Mouse (Mus musculus): ENCODE measurements around the gene Disp2.
A peak's percentile ranks its signal among the peaks of the same experiment; 100 is the strongest.

DNA sequence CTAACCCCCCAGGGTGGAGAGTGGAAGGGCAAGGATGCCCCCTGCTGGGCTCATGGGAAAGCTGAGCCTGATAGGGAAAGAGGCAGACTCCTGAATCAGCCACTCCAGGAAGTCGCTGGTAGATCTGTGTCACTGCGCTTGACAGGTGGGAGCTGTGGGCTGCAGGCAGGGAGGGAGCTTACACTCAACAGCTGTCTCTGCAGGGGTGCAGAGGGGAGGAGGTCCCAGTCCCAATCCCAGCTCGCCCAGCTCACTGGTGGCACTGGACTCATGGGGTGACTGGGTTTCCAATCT is 49.0 kb upstream of the Disp2 start:
- no peak for TF ChIP-seq POLR2A (IDR thresholded peaks at IDR 0.05; ENCODE audit: borderline replicate concordance, insufficient read depth, low read length)
- TF ChIP-seq CTCF (IDR thresholded peaks at IDR 0.05; ENCODE audit: borderline replicate concordance, insufficient read depth, low read depth, low read length): 0 out of 2 replicates have a peak, but pooled peaks have one; percentile 12

Measured in cerebellum, adult 2 months (tissue).